Mouse (Mus musculus): ENCODE results near the gene Apbb2.

Apbb2 gene

DNA sequence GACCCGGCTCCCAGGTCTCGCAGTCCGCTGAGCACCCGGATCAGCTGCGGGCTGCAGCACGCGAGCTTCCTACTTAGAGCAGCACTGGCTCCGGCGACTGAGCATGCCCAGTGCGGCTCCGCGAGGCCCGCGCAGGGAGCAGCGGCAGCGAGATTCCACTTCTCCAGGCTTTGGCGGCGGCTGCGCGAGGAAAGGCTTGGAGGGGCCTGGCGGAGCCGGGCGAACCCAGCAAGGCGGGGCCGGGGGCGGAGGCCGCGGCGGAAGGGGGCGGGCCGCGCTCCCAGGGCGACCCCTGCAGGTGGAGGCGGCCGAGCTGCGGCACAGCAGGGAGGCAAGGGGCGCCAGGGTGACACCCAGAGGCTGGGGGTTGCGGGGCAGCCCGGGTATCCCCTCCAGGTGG, at the start of gene Apbb2:
TSS of gene Apbb2 (minus strand) at position 188 of the 400 bp plus-strand sequence.
- in situ Hi-C loops (cut with MboI; ENCODE audit: low pct_unique_long_range_greater_than_20kb in 1 of 2, low sequenced_read_pairs in 2 of 2, unreplicated experiment in 1 of 2) = no loop called here

DNA sequence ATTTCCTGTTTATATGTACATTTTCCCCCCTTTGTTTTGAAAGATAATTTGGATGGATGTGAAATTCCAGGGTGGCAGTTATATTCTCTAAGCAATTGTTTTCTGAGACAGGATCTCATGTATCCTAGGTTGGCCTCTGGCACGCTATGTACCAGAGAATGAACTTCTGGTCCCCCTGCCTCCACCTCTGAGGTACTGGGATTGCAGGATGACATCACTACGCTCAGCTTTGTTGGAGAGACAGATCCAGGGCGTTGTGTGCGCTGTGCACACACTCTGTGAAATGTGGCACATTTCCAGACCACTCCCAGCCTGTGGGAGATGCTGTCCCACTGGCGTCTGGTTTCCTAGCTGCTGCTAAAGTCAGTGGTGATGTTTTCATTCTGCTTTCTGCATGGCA, 35.6 kb upstream of the Apbb2 start:
- in situ Hi-C loops (cut with MboI; ENCODE audit: low pct_unique_long_range_greater_than_20kb in 1 of 2, low sequenced_read_pairs in 2 of 2, unreplicated experiment in 1 of 2) = loop anchor here in 1 of 2 experiments (25.0 kb wide), 2 partner anchors 367 to 592 kb away; no protein-coding TSS in a partner anchor

DNA sequence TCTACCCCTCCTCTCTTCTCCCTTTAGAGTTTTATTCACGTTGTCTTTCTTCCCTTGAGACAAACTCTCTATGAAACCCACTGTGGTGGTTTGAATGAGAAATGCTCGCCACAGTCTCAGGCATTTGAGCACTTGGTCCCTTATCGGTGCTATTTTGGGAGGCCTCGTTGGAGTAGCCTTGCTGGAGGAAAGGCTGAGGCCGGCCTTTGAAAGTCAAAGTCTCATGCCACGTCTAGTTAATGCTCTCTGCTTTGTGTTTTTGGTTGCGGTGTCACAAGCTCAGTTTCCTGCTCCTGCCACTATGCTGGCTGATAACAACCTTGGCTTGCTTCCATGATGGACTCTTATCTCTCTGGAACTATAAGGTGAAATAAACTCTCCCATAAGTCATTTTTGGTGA, 28.9 kb upstream of the Apbb2 start:
- in situ Hi-C loops (cut with MboI; ENCODE audit: low pct_unique_long_range_greater_than_20kb in 1 of 2, low sequenced_read_pairs in 2 of 2, unreplicated experiment in 1 of 2) = no loop called here

DNA sequence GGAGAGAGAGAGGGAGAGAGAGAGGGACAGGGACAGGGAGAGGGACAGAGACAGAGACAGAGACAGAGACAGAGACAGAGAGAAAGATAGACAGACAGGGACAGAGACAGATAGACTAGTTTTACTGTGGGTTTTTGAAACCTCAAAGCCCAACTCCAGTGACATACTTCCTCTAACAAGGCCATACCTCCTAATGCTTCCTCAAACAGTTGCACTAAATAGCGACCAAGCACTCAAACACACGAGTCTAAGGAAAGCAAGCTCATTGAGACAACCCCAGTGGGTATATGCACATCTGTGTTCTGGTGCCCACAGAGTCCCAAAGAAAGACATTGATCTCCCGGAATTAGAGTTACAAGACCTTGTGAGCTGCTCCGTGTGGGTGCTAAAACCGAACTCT, 24.7 kb upstream of the Apbb2 start:
- in situ Hi-C loops (cut with MboI; ENCODE audit: low pct_unique_long_range_greater_than_20kb in 1 of 2, low sequenced_read_pairs in 2 of 2, unreplicated experiment in 1 of 2) = no loop called here

DNA sequence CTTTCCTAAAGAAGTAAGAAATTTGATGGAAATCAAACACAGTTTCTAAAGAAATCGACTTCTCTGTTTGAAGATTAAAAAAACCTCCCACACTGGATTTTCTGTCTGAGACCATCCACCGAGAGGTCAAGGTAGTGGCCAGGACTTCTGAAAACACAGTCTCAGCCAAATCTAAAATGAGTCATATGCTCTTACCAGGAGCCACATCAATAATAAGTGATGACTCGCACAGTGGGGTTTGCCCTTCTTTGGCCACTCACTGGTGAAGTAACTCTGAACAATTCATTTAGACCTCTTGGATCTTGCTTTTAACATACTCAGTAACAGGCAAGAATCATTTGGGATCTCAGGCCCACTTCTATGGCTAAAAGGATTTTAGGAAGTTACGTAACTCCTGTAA, 23.6 kb upstream of the Apbb2 start:
- in situ Hi-C loops (cut with MboI; ENCODE audit: low pct_unique_long_range_greater_than_20kb in 1 of 2, low sequenced_read_pairs in 2 of 2, unreplicated experiment in 1 of 2) = no loop called here

DNA sequence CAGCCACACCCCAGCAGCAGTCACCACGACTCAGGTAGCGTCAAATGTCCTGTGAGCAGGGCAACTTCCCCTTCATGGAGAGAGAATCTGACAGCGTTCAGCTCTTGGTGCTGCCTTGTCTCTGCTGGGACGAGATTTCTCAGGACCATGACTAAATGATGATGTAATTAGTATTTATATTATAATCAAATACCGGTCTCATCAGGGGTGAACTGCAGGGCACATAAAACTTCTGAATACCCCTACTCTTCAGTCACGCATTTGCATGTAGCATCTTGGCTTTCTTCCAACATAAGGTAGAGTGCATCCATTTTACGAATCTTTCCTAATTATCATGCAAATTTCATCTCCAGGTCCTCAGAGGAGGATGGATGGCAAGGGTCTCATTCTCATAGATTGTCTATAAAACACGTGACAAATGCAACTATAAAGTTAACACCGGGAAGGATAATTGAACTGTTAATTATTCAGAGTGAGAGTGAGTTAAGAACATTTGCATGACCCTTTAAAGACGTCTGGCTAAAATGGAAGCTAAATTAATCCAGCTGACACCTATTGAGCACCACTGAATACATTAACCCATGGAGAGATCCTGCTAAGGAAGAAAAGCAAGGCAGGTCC, 17.0 kb upstream of the Apbb2 start:
- in situ Hi-C loops (cut with MboI; ENCODE audit: low pct_unique_long_range_greater_than_20kb in 1 of 2, low sequenced_read_pairs in 2 of 2, unreplicated experiment in 1 of 2) = no loop called here

DNA sequence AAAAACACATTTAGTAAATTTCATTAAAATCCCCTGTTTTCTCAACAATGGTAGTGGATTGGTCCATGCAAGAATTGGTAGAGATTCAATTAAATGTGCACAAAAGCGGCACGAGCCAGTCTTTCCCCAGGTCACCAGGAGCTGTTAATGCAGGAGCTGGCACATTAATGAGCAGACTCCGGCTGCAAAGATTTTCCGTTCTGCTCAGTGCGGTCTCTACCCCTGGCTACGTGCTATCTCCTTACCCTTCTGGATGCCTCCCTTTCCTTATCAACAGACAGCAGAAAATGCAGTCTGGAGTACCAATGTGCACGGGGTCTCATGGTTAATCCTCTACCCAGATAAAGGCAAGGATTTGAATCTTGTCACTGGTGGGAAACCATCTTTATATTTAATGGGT, 9.2 kb upstream of the Apbb2 start:
- in situ Hi-C loops (cut with MboI; ENCODE audit: low pct_unique_long_range_greater_than_20kb in 1 of 2, low sequenced_read_pairs in 2 of 2, unreplicated experiment in 1 of 2) = no loop called here

DNA sequence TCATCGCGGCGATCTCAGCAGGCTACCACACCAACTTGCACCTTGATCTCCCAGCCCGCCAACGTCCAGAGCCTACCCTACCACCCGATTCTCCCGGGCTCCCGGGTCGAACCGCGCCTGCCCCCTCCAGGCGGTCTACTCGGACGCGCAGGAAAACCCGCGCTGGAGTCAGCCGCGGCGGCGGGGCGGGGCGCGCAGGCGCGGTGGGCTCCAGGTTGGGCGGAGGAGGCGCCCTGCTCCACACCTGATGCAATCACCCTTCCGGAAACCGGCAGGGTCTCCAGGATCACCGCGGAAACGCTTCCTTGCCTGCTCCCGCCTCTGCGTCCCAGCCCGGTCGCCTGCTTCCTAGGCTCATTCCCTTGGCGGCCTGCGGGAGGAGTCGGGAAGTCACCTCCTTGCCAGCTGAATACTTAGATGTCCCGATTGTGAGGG, 1.6 kb upstream of the Apbb2 start:
- in situ Hi-C loops (cut with MboI; ENCODE audit: low pct_unique_long_range_greater_than_20kb in 1 of 2, low sequenced_read_pairs in 2 of 2, unreplicated experiment in 1 of 2) = no loop called here

DNA sequence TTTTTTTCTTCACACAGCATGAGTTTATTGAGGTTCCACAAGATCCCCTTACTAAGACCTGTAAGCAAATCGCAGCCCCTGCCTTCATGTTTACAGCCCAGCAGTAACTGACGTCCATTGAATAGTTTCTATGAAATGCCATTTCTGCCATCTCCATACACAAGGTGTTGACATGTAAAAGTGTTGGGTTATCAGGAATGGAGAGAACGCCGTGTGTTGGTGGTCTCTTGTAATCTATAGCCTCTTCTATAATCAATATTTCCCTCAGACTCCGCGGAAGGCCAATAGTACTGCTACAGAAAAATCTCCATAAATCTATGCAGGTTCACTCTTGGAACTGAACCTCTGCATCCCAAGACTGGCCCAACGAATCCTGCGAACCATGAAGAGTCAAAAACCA, 1.1 kb upstream of the Apbb2 start:
- in situ Hi-C loops (cut with MboI; ENCODE audit: low pct_unique_long_range_greater_than_20kb in 1 of 2, low sequenced_read_pairs in 2 of 2, unreplicated experiment in 1 of 2) = no loop called here

DNA sequence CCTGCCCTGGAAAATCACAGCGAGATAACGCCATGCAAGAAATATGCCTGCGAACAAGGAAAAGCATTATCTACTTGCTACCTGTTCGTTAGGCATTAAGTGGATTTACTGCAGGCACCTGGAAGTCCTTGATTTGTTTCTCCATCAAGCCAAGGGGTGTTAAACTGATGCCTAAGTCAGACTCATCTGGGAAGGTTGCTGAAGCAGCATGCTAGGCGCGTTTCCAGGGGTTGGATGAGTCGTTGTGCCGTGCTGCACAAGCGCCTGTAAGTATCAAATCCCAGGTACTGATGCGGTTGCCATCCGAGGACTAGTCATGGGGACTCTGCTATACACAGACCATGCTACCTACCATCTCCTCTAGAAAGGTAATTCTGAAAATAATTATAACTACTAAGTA, 611 bp upstream of the Apbb2 start:
- in situ Hi-C loops (cut with MboI; ENCODE audit: low pct_unique_long_range_greater_than_20kb in 1 of 2, low sequenced_read_pairs in 2 of 2, unreplicated experiment in 1 of 2) = no loop called here

DNA sequence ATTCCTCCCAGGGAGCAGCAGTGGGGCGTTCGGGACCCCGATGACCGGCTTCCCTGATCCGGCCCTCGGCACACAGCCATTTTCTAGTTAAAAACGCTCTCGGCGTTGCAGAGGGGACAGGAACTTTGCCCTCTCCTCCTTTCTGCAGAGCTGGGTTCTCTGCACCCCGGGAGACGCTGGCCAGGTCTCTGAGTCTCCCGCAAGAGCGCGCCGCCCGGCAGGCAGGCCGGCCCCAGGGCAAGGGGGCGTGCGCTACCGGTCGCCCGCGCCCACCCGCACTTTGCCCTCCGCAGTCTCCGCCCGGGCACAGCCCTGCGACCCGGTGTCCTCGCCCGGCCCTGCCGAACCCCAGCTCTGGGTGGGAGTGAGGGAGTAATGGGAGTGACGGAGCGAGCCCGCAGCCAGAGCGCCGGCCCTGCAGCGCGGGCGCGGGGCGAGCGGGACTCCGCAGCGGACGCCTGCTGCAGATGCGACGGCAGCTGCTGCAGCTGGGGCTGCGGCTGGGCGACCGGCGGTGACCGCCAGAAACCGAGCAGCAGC, 593 bp downstream of the Apbb2 start:
- in situ Hi-C loops (cut with MboI; ENCODE audit: low pct_unique_long_range_greater_than_20kb in 1 of 2, low sequenced_read_pairs in 2 of 2, unreplicated experiment in 1 of 2) = no loop called here

DNA sequence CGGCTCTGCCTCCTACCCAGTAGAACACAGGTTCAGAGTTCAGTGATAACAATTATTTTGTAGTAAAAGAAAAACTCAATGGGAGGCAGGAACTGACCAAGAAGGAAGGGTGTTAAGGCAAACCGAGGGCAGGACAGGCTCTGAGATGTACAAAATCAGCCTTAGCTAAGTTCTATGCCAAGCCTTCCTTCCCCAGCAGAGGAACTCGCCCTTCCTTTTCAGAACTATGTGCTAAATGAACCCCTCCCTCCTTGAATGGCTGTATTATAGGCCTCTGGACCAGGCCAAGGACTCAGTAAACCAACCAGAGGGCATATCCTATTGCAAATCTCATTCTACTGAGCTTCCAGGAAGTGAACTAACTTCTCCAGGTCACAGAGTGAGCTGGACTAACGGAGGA, 3.6 kb downstream of the Apbb2 start:
- in situ Hi-C loops (cut with MboI; ENCODE audit: low pct_unique_long_range_greater_than_20kb in 1 of 2, low sequenced_read_pairs in 2 of 2, unreplicated experiment in 1 of 2) = no loop called here

DNA sequence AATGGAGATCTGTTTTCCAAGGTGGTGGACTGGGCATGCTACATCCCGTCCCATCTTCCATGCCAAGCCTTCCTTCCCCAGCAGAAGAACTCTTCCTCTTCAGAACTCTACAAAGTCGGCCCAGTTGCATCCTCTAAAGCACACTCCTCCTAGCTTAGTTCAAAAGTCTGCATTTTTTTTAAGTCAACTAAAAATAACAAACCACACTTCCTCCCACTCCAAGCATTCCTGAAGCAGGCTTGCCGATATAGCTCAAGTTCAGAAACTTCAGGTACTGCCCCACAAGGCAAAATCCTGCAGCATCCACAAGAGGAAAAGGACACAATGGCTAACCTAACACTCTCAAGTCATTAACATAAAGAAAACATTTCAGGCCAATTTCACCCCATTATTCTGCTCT, 4.9 kb downstream of the Apbb2 start:
- in situ Hi-C loops (cut with MboI; ENCODE audit: low pct_unique_long_range_greater_than_20kb in 1 of 2, low sequenced_read_pairs in 2 of 2, unreplicated experiment in 1 of 2) = no loop called here

DNA sequence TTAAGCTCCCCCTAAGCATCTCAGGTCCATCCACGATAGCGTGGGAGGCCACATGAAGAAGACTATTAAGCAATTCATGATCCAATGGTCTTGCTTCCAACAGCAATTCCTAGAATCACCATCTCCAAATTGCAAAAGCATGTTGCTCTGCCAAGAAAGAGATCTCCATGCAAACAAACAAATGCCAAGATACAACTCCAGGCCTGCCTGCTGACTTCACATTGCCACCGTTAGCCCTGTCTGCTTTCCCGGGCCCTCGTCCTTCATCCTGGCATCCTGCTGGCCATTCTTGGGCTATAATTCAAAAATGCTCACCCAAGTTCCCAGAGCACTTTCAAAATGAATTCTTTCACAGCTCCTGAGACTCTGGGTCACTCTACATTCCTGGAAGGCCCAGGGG, 5.6 kb downstream of the Apbb2 start:
- in situ Hi-C loops (cut with MboI; ENCODE audit: low pct_unique_long_range_greater_than_20kb in 1 of 2, low sequenced_read_pairs in 2 of 2, unreplicated experiment in 1 of 2) = no loop called here

DNA sequence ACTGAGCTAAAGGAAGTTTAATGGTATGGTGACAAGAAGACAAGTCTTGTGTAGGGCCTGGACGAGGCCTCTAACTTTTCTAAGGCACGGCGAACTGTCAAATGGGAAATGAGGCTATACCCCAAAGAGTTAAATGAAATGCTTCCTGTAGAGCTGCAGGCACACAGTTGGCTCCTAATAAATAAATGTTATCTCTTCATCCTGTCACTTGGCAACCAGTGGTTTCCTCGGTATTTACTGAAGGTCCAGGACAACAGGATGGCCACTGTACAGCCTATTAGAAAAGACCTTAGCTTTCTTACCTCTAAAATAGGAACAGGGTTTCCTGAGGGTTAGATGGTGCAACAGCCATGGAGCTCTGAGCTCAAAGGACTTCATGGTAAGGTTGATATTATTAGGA, 6.7 kb downstream of the Apbb2 start:
- in situ Hi-C loops (cut with MboI; ENCODE audit: low pct_unique_long_range_greater_than_20kb in 1 of 2, low sequenced_read_pairs in 2 of 2, unreplicated experiment in 1 of 2) = no loop called here

DNA sequence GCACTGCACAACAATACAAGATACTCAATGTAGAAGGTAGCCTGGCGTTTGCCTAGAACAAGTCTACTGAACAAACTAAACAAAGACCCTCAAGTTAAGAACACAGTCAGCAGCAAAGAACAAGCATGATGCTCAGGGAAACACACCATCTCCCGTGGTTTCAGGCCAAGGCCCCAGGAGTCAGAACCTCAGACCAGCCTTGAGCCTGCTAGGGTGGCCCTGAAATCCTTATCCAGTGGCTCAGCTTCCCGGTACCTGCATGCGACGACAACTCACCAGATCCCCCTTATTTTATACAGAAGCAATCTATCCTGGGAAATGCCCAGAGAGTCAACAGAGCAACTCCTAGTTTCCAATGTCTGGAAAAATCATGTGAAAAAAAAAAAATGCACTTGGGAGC, 7.2 kb downstream of the Apbb2 start:
- in situ Hi-C loops (cut with MboI; ENCODE audit: low pct_unique_long_range_greater_than_20kb in 1 of 2, low sequenced_read_pairs in 2 of 2, unreplicated experiment in 1 of 2) = no loop called here

DNA sequence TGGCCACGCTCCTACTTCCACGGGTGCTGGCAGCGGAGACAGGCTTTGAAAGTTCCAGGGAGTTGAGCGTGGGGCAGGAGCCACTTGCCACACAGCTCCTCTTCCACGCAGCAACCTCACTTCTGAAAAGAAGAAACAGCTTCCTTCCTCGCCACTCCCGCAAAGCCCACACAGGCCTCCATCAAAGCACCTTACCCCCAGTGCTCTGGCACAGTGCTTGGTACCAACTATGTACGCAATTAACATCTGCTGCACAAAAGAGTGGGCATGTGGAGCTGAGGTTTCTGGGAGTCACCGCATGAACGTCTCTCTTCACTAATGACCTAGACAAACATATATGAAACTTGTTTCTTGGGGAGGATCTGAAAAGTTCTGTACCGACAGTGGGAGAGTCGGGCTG, 8.3 kb downstream of the Apbb2 start:
- in situ Hi-C loops (cut with MboI; ENCODE audit: low pct_unique_long_range_greater_than_20kb in 1 of 2, low sequenced_read_pairs in 2 of 2, unreplicated experiment in 1 of 2) = no loop called here

DNA sequence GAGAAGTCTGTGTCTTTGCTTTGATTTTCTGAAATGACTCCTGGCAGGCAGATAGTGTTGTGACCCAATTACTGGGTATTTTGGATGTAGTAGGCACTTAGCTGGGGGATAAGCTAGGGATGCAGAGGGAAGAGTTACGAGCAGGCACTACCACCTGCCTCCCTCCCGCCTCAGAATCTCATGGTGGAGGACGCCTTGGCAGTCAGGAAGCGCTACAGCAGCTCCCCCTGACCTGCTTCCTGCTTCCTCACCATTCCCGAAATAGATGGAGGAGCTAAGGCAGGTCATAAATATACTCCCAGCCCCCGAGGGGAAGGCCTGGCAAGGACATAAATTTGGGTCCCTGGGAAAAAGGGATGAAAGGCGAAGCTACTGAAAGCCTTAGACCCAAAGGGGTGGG, 9.3 kb downstream of the Apbb2 start:
- in situ Hi-C loops (cut with MboI; ENCODE audit: low pct_unique_long_range_greater_than_20kb in 1 of 2, low sequenced_read_pairs in 2 of 2, unreplicated experiment in 1 of 2) = no loop called here

DNA sequence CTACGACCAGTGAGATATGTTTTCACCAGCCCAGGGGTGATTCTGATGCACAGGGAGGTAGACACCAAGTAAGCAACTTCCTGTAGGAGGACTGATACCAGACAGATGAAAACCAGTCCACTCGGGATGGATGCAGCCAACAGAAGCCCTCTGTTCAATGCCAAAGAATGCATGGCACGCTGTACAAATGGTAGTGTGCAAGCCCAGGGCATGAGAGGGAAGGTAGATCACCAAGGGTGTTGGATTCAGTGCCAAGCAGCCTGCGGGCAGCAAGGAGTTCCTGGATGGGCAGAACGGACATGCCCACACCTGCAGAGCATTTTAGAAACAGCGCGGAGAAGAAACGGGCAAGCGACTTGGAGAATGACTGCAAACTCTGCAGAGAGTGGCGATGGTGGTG, 10.8 kb downstream of the Apbb2 start:
- in situ Hi-C loops (cut with MboI; ENCODE audit: low pct_unique_long_range_greater_than_20kb in 1 of 2, low sequenced_read_pairs in 2 of 2, unreplicated experiment in 1 of 2) = no loop called here

DNA sequence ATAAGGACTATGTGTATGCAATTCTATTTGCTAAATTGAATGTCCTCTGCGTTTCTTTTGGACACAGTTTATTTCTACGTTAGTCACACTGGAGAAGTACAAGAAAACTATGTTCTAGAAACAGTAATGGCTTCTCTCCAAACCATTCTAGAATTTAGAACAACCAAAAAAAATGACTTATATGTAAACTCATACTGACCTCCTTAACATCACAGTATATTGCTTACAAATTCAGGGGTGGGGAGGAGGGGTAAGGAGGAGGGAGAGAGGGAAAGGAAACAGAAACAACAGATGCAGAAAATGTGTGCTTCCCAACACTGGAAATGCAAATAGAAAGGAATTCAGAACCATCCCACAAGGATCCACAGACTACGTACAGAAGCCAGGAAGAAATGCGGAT, 11.4 kb downstream of the Apbb2 start:
- in situ Hi-C loops (cut with MboI; ENCODE audit: low pct_unique_long_range_greater_than_20kb in 1 of 2, low sequenced_read_pairs in 2 of 2, unreplicated experiment in 1 of 2) = no loop called here

DNA sequence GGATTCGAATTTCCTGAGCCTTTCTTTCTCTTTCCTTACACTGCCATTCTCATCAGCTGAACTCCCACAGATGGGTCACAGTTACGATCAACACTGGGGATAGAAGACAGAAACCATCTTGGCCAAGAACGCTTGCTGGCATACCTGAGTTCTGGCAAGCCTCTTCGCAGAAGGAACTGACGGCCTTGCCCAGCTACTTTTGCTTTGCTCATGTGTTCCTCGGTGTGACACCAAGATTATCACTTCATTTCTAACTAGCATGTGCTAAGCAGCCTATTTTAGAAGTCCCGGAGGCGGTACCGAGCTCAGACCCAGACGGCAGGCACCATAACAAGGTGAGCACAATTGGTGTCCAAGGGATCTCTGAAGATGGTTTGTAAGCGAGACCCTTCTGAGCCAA, 12.9 kb downstream of the Apbb2 start:
- in situ Hi-C loops (cut with MboI; ENCODE audit: low pct_unique_long_range_greater_than_20kb in 1 of 2, low sequenced_read_pairs in 2 of 2, unreplicated experiment in 1 of 2) = no loop called here

Data from mouse embryonic stem cell (cell line).